Mouse (Mus musculus) limb, embryonic 15.5 days (tissue): ENCODE results near the gene Gipr. TPM values are rescaled to one million over a fixed set of nuclear protein-coding genes. Genes with fewer than 3 reads are reported as not detected.

Experiments used
- ATAC-seq: fragments of 200-750 bp; cut with Nextera tagmentation; 2 replicates; pipeline ENCODE4 v1.8.0; 2017; ENCODE audit warnings: low read depth, moderate TSS enrichment; ENCODE audit not compliant: insufficient number of reproducible peaks, low FRiP score, low TSS enrichment
- H3K27ac ChIP-seq: fragments of 300-500 bp; sonication (generic); 2 replicates; pipeline ENCODE4 v1.5.1; 2015; ENCODE audit warnings: moderate library complexity, mild to moderate bottlenecking, inconsistent platforms
- H3K27me3 ChIP-seq: fragments of 300-500 bp; sonication (generic); 2 replicates; pipeline ENCODE4 v1.6.1; 2015; ENCODE audit warnings: inconsistent platforms
- H3K36me3 ChIP-seq: fragments of 300-500 bp; sonication (generic); 2 replicates; pipeline ENCODE4 v1.6.1; 2015; ENCODE audit warnings: inconsistent platforms
- H3K4me1 ChIP-seq: fragments of 300-500 bp; sonication (generic); 2 replicates; pipeline ENCODE4 v1.6.1; 2015; ENCODE audit warnings: inconsistent platforms
- H3K4me2 ChIP-seq: fragments of 300-500 bp; sonication (generic); 2 replicates; pipeline ENCODE4 v1.6.1; 2015; ENCODE audit warnings: mild to moderate bottlenecking, inconsistent platforms
- H3K4me3 ChIP-seq: fragments of 300-500 bp; sonication (generic); 2 replicates; pipeline ENCODE4 v1.5.1; 2015; ENCODE audit warnings: mild to moderate bottlenecking, inconsistent platforms
- H3K9ac ChIP-seq: fragments of 300-500 bp; sonication (generic); 2 replicates; pipeline ENCODE4 v1.6.1; 2015; ENCODE audit warnings: inconsistent platforms
- H3K9me3 ChIP-seq: fragments of 300-500 bp; sonication (generic); 2 replicates; pipeline ENCODE4 v1.6.1; 2016; ENCODE audit warnings: inconsistent platforms
- WGBS: fragments of 180-500 bp; shearing (Covaris S2); methylation state at CpG from one replicate; pipeline ENCODE4 v1.1.7; 2015; 5-methylcytosine and 5-hydroxymethylcytosine counted together
- polyA plus RNA-seq: library from polyadenylated mRNA; unstranded; fragments of >200 nt; fragmentation: Nextera tagmentation; extraction: Ambion mirVana; gene quantifications from 2 replicates; pipeline ENCODE4 v1.2.1, GENCODE M21; 2015

Gipr gene
- polyA plus RNA-seq, 1 experiment from 2014 or later = 1.2 TPM

- H3K4me1 ChIP-seq = no peaks in the 10 kb centered on the region
- H3K4me2 ChIP-seq = no peak overlapping the region
- WGBS = 68% methylated on average over 15 of the region's 15 CpGs
- H3K9ac ChIP-seq = no peak overlapping the region
- peak; percentile 59; the same call in 1 of the 2 replicates for ATAC-seq
- no peak overlapping the region for H3K4me3 ChIP-seq
- no peak overlapping the region for H3K27ac ChIP-seq
- H3K27me3 ChIP-seq = no peaks in the 10 kb centered on the region
- H3K36me3 ChIP-seq = peaks cover 64% of the 10 kb centered on the region
- H3K9me3 ChIP-seq = no peaks in the 10 kb centered on the region
Measured at GRCm38 (mm10) chr7:19201660-19202059, 35.7 kb upstream of the Gipr start.

GRCm38 (mm10) chr7:19197985-19198384, 32.1 kb upstream of the Gipr start:
- no peak overlapping the region for H3K27ac ChIP-seq
- H3K27me3 ChIP-seq = no peaks in the 10 kb centered on the region
- H3K4me1 ChIP-seq = no peaks in the 10 kb centered on the region
- peaks cover 70% of the 10 kb centered on the region for H3K36me3 ChIP-seq
- no peak overlapping the region for H3K4me3 ChIP-seq
- WGBS = 24% methylated on average over 2 of the region's 2 CpGs
- H3K4me2 ChIP-seq = no peak overlapping the region
- no peak for ATAC-seq
- H3K9me3 ChIP-seq = no peaks in the 10 kb centered on the region
- no peak overlapping the region for H3K9ac ChIP-seq

GRCm38 (mm10) chr7:19196676-19197075, 30.7 kb upstream of the Gipr start:
- H3K4me1 ChIP-seq = no peaks in the 10 kb centered on the region
- no peaks in the 10 kb centered on the region for H3K9me3 ChIP-seq
- ATAC-seq = no peak
- H3K27ac ChIP-seq = no peak overlapping the region
- H3K4me2 ChIP-seq = no peak overlapping the region
- H3K9ac ChIP-seq = no peak overlapping the region
- no peaks in the 10 kb centered on the region for H3K27me3 ChIP-seq
- H3K36me3 ChIP-seq = peaks cover 70% of the 10 kb centered on the region
- 65% methylated on average over 6 of the region's 6 CpGs for WGBS
- H3K4me3 ChIP-seq = no peak overlapping the region

- 97% methylated on average over 4 of the region's 4 CpGs for WGBS
- no peaks in the 10 kb centered on the region for H3K4me1 ChIP-seq
- H3K27me3 ChIP-seq = no peaks in the 10 kb centered on the region
- H3K9me3 ChIP-seq = no peaks in the 10 kb centered on the region
- H3K27ac ChIP-seq = no peak overlapping the region
- H3K4me2 ChIP-seq = no peak overlapping the region
- H3K4me3 ChIP-seq = no peak overlapping the region
- ATAC-seq = no peak
- no peak overlapping the region for H3K9ac ChIP-seq
- H3K36me3 ChIP-seq = peaks cover 70% of the 10 kb centered on the region
Measured at GRCm38 (mm10) chr7:19194676-19195075, 28.7 kb upstream of the Gipr start.

GRCm38 (mm10) chr7:19184758-19185157, 18.8 kb upstream of the Gipr start:
- WGBS = 50% methylated on average over 6 of the region's 6 CpGs
- no peak for ATAC-seq
- Histone ChIP-seq H3K9me3 (no peaks in the 10 kb centered on the region), H3K27me3 (peaks cover 8% of the 10 kb centered on the region), H3K4me1 (peaks cover 44% of the 10 kb centered on the region), H3K9ac (no peak overlapping the region), H3K36me3 (peaks cover 16% of the 10 kb centered on the region), H3K27ac (peak overlapping the region; percentile 69), H3K4me2 (no peak overlapping the region), H3K4me3 (no peak overlapping the region)

GRCm38 (mm10) chr7:19184250-19184649, 18.3 kb upstream of the Gipr start:
- ATAC-seq = no peak
- no peak overlapping the region for H3K9ac ChIP-seq
- H3K4me1 ChIP-seq = peaks cover 49% of the 10 kb centered on the region
- no peaks in the 10 kb centered on the region for H3K9me3 ChIP-seq
- H3K4me3 ChIP-seq = no peak overlapping the region
- peak overlapping the region; percentile 69 for H3K27ac ChIP-seq
- H3K27me3 ChIP-seq = peaks cover 13% of the 10 kb centered on the region
- no peak overlapping the region for H3K4me2 ChIP-seq
- WGBS = 51% methylated on average over 2 of the region's 2 CpGs
- peaks cover 16% of the 10 kb centered on the region for H3K36me3 ChIP-seq

- Histone ChIP-seq H3K9me3 (no peaks in the 10 kb centered on the region), H3K4me1 (peaks cover 68% of the 10 kb centered on the region), H3K4me3 (peak overlapping the region; percentile 52), H3K9ac (peak overlapping the region; percentile 27), H3K27me3 (peaks cover 46% of the 10 kb centered on the region), H3K36me3 (peaks cover 2% of the 10 kb centered on the region; the same call in 1 of the 2 replicates), H3K4me2 (peak overlapping the region; percentile 66), H3K27ac (peak overlapping the region; percentile 63; the same call in 1 of the 2 replicates)
- 2% methylated on average over 27 of the region's 27 CpGs for WGBS
- ATAC-seq = no peak
Measured at GRCm38 (mm10) chr7:19180862-19181429, 15.0 kb upstream of the Gipr start.

- ATAC-seq = no peak
- Histone ChIP-seq H3K4me3 (0 out of 2 replicates have a peak overlapping the region, but pooled peaks have one; percentile 30), H3K4me2 (peak overlapping the region; percentile 42), H3K9ac (no peak overlapping the region), H3K4me1 (peaks cover 64% of the 10 kb centered on the region), H3K27ac (no peak overlapping the region), H3K36me3 (no peaks in the 10 kb centered on the region), H3K27me3 (peaks cover 53% of the 10 kb centered on the region), H3K9me3 (no peaks in the 10 kb centered on the region)
- WGBS = 36% methylated on average over 6 of the region's 6 CpGs
Measured at GRCm38 (mm10) chr7:19179936-19180335, 14.0 kb upstream of the Gipr start.

- Histone ChIP-seq H3K4me1 (peaks cover 56% of the 10 kb centered on the region), H3K9ac (no peak overlapping the region), H3K9me3 (no peaks in the 10 kb centered on the region), H3K4me3 (peak overlapping the region; percentile 30), H3K27me3 (peaks cover 53% of the 10 kb centered on the region), H3K4me2 (peak overlapping the region; percentile 42), H3K27ac (no peak overlapping the region), H3K36me3 (no peaks in the 10 kb centered on the region)
- no peak for ATAC-seq
- WGBS = 3% methylated on average over 24 of the region's 32 CpGs
Measured at GRCm38 (mm10) chr7:19179173-19179572, 13.2 kb upstream of the Gipr start.

GRCm38 (mm10) chr7:19178443-19179092, 12.6 kb upstream of the Gipr start:
- WGBS = 5% methylated on average over 27 of the region's 27 CpGs
- Histone ChIP-seq H3K4me2 (peak overlapping the region; percentile 42), H3K27ac (no peak overlapping the region), H3K9ac (no peak overlapping the region), H3K9me3 (no peaks in the 10 kb centered on the region), H3K4me1 (peaks cover 50% of the 10 kb centered on the region), H3K4me3 (peak overlapping the region; percentile 30), H3K36me3 (no peaks in the 10 kb centered on the region), H3K27me3 (peaks cover 56% of the 10 kb centered on the region)
- ATAC-seq = no peak

- Histone ChIP-seq H3K27ac (no peak overlapping the region), H3K4me1 (peaks cover 49% of the 10 kb centered on the region), H3K4me3 (0 out of 2 replicates have a peak overlapping the region, but pooled peaks have one; percentile 30), H3K27me3 (peaks cover 56% of the 10 kb centered on the region), H3K4me2 (no peak overlapping the region), H3K9me3 (no peaks in the 10 kb centered on the region), H3K36me3 (no peaks in the 10 kb centered on the region), H3K9ac (no peak overlapping the region)
- WGBS = 10% methylated on average over 17 of the region's 18 CpGs
- no peak for ATAC-seq
Measured at GRCm38 (mm10) chr7:19178035-19178434, 12.1 kb upstream of the Gipr start.

GRCm38 (mm10) chr7:19177216-19177615, 11.3 kb upstream of the Gipr start:
- Histone ChIP-seq H3K27me3 (peaks cover 56% of the 10 kb centered on the region), H3K9me3 (no peaks in the 10 kb centered on the region), H3K4me3 (no peak overlapping the region), H3K4me1 (peaks cover 55% of the 10 kb centered on the region), H3K9ac (no peak overlapping the region), H3K27ac (no peak overlapping the region), H3K4me2 (no peak overlapping the region), H3K36me3 (no peaks in the 10 kb centered on the region)
- no peak for ATAC-seq
- WGBS = 72% methylated on average over 7 of the region's 7 CpGs
